Mouse (Mus musculus): ENCODE results near the gene Trim31.

DNA sequence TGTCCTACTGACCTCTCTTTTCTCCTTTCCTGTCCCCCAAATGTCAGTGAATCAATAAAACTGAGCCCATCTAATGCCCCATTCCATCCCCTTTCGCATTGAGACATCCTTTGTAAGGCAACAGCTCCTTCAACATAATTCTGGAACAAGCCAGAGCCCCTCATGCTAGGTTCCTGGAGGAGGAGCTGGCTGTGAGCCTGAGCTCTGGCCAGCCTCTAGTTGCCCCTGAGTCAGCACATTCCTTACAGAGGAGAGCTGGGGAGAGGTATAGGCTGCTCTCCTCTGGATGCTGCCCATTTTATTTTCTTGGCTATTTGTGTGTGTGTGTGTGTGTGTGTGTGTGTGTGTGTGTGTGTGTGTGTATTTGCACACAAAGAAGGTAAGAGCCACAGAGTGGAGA is 10.3 kb downstream of the Trim31 start:
- TF ChIP-seq POLR2A (IDR thresholded peaks at IDR 0.05; ENCODE audit: extremely low read depth, insufficient read depth, low read length), result no peak
- no peak for TF ChIP-seq CTCF (IDR thresholded peaks at IDR 0.05; ENCODE audit: low read depth, low read length)
